11 mouse cellular contexts compared by ENCODE assay signal in the genomic region with DNA sequence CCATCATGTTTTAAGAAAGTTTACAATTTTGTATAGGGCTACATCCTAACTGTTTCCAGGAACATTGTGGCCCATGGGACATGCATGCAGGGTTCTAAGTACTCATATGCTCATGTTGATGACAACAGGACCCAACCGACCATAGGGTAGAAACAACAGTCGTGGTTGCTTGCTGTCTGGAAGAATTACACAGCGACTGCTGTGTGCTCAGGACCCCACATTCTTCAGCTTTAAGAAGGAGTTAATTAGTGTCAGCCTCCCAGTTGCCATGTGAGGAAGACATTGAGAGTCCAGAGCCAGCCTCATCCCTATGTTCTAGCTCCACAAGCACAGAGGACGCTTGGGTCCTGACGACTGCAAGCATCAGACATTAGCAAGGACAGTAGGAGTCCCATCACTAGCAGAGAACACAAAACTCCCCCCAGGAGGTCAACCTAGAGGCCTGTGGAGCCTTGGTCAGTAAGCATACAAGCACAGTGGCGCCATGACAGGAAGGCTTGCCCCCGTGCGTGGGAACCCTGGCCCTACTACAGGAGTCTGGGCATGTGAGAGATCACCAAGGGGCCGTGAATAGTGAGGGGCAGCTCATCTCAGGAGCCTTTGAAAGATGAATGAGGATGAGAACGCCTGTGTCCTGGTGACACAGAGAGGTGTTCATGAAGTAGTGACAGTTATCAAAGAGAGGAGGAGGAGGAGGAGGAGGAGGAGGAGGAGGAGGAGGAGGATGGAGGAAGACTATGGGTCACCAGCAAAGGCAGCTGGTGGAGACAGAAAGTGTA. TPM values are rescaled to one million over a fixed set of nuclear protein-coding genes. Genes with fewer than 3 reads are reported as not detected.
DNase-seq lines count a peak whose midpoint lies in the region; ATAC-seq and TF ChIP-seq lines count a peak whose summit lies in the region.
"Not testable (repeated sequence)": the region's sequence is repeated elsewhere in the genome, so short reads cannot be mapped to it uniquely, and the experiment has no call there.
"Had no signal": no experiment of that assay in that cellular context is flagged by ENCODE, and none has a peak within 500 bp of the region (broad histone marks: within the 10 kb centered on the region; RNA-seq: fewer than 3 reads in every experiment).

No protein-coding gene starts in this region.

- 71% methylated on average over 10 of the region's 10 CpGs for WGBS in embryonic facial prominence, embryonic 10.5 days
- 72% methylated on average over 10 of the region's 10 CpGs for WGBS in forebrain, embryonic 15.5 days
- WGBS in hindbrain, embryonic 10.5 days = 76% methylated on average over 10 of the region's 10 CpGs
- WGBS in kidney, adult 2 months = 76% methylated on average over 10 of the region's 10 CpGs
- WGBS in liver, embryonic 11.5 days = 77% methylated on average over 9 of the region's 10 CpGs
- WGBS in midbrain, embryonic 11.5 days = 78% methylated on average over 9 of the region's 10 CpGs
- WGBS in olfactory bulb, adult 2 months = 66% methylated on average over 10 of the region's 10 CpGs

- H3K9ac ChIP-seq in forebrain, embryonic 15.5 days (replicated peaks) = peak overlapping the region; percentile 62; the same call in 1 of the 2 replicates
- H3K9ac ChIP-seq in liver, embryonic 11.5 days (ENCODE audit: low read depth, low read length); midbrain, embryonic 11.5 days (ENCODE audit: low read length): not testable (repeated sequence)

- H3K4me3 ChIP-seq in bone marrow macrophage, adult 2 months (ENCODE audit: insufficient read depth, low read length) = peak overlapping the region; percentile 59
- H3K4me3 ChIP-seq in embryonic facial prominence, embryonic 10.5 days = peak overlapping the region; percentile 63
- peak overlapping the region; percentile 52 for H3K4me3 ChIP-seq in forebrain, embryonic 15.5 days
- peak overlapping the region; percentile 61 for H3K4me3 ChIP-seq in hindbrain, embryonic 10.5 days
- peak overlapping the region; percentile 71; the same call in 1 of the 2 replicates for H3K4me3 ChIP-seq in kidney, adult 2 months (ENCODE audit: insufficient read depth, low read depth, low read length)
- peak overlapping the region; percentile 64 for H3K4me3 ChIP-seq in liver, embryonic 11.5 days (ENCODE audit: low read depth, low read length)
- peak overlapping the region; percentile 49 for H3K4me3 ChIP-seq in midbrain, embryonic 11.5 days (ENCODE audit: low read depth, low read length)
- peak overlapping the region; percentile 62 for H3K4me3 ChIP-seq in olfactory bulb, adult 2 months (ENCODE audit: insufficient read depth, low read depth, low read length)

- peak overlapping the region; percentile 61 for H3K4me2 ChIP-seq in forebrain, embryonic 15.5 days (replicated peaks)
- H3K4me2 ChIP-seq in liver, embryonic 11.5 days = peak overlapping the region; percentile 89
- peak overlapping the region; percentile 58; the same call in 1 of the 2 replicates for H3K4me2 ChIP-seq in midbrain, embryonic 11.5 days

- not testable (repeated sequence) for TF ChIP-seq POLR2A in bone marrow macrophage, adult 2 months (IDR thresholded peaks at IDR 0.05; ENCODE audit: borderline replicate concordance, low read depth, low read length); kidney, adult 2 months (IDR thresholded peaks at IDR 0.05; ENCODE audit: low read depth, low read length); olfactory bulb, adult 2 months (IDR thresholded peaks at IDR 0.05; ENCODE audit: insufficient read depth, low read depth, low read length)

- H3K27me3 ChIP-seq in embryonic facial prominence, embryonic 10.5 days (replicated peaks; ENCODE audit: low read depth, poor library complexity, severe bottlenecking); forebrain, embryonic 15.5 days; hindbrain, embryonic 10.5 days (ENCODE audit: insufficient read depth, poor library complexity, severe bottlenecking); kidney, adult 2 months (replicated peaks; ENCODE audit: control insufficient read depth, insufficient read depth, low read length); liver, embryonic 11.5 days (replicated peaks; ENCODE audit: control insufficient read depth, insufficient read depth, low read length); midbrain, embryonic 11.5 days (ENCODE audit: control insufficient read depth, insufficient read depth, low read length): not testable (repeated sequence)

- not testable (repeated sequence) for H3K9me3 ChIP-seq in embryonic facial prominence, embryonic 10.5 days; forebrain, embryonic 15.5 days; hindbrain, embryonic 10.5 days; liver, embryonic 11.5 days (ENCODE audit: control insufficient read depth, low read length); midbrain, embryonic 11.5 days (ENCODE audit: control insufficient read depth, low read length)

- not testable (repeated sequence) for ATAC-seq in forebrain, embryonic 15.5 days (replicated peaks); liver, embryonic 11.5 days (replicated peaks; ENCODE audit: low FRiP score); midbrain, embryonic 11.5 days (ENCODE audit: low FRiP score)

- not testable (repeated sequence) for H3K4me1 ChIP-seq in bone marrow macrophage, adult 2 months (ENCODE audit: control insufficient read depth, insufficient read depth, low read length); forebrain, embryonic 15.5 days; kidney, adult 2 months (ENCODE audit: control insufficient read depth, insufficient read depth, low read length); liver, embryonic 11.5 days (replicated peaks; ENCODE audit: control insufficient read depth, insufficient read depth, low read length); midbrain, embryonic 11.5 days (ENCODE audit: control insufficient read depth, insufficient read depth, low read length); olfactory bulb, adult 2 months (ENCODE audit: control insufficient read depth, insufficient read depth, low read length)
- peaks cover 21% of the 10 kb centered on the region for H3K4me1 ChIP-seq in embryonic facial prominence, embryonic 10.5 days
- H3K4me1 ChIP-seq in hindbrain, embryonic 10.5 days (replicated peaks) = peaks cover 18% of the 10 kb centered on the region; the same call in 1 of the 2 replicates

- H3K36me3 ChIP-seq in embryonic facial prominence, embryonic 10.5 days (replicated peaks); forebrain, embryonic 15.5 days; hindbrain, embryonic 10.5 days; kidney, adult 2 months (ENCODE audit: control insufficient read depth, insufficient read depth, low read length); liver, embryonic 11.5 days (ENCODE audit: control insufficient read depth, insufficient read depth, low read length); midbrain, embryonic 11.5 days (ENCODE audit: control insufficient read depth, insufficient read depth, low read length): not testable (repeated sequence)

- TF ChIP-seq CTCF in bone marrow macrophage, adult 2 months (IDR thresholded peaks at IDR 0.05; ENCODE audit: low read depth, low read length); kidney, adult 2 months (conservative IDR thresholded peaks at IDR 0.05; ENCODE audit: insufficient read depth, insufficient read length, low read depth, low read length); olfactory bulb, adult 2 months (IDR thresholded peaks at IDR 0.05; ENCODE audit: insufficient read depth, low read depth, low read length): not testable (repeated sequence)

- DNase-seq in embryonic facial prominence, embryonic 10.5 days (ENCODE audit: low spot score) = peak; percentile 16
- not testable (repeated sequence) for DNase-seq in hindbrain, embryonic 10.5 days (ENCODE audit: low spot score); kidney, adult 2 months; liver, embryonic 11.5 days (ENCODE audit: low spot score)
- peak; percentile 61 for DNase-seq in midbrain, embryonic 11.5 days (ENCODE audit: low spot score, missing footprints)

- not testable (repeated sequence) for H3K27ac ChIP-seq in bone marrow macrophage, adult 2 months (ENCODE audit: insufficient read depth, low read depth, low read length); kidney, adult 2 months (ENCODE audit: insufficient read depth, low read depth, low read length); liver, embryonic 11.5 days (ENCODE audit: low read depth, low read length); midbrain, embryonic 11.5 days (ENCODE audit: low read depth, low read length)
- H3K27ac ChIP-seq in embryonic facial prominence, embryonic 10.5 days (replicated peaks) = peak overlapping the region; percentile 77
- peak overlapping the region; percentile 95 for H3K27ac ChIP-seq in forebrain, embryonic 15.5 days (replicated peaks)
- H3K27ac ChIP-seq in hindbrain, embryonic 10.5 days = peak overlapping the region; percentile 83
- peak overlapping the region; percentile 86 for H3K27ac ChIP-seq in olfactory bulb, adult 2 months (ENCODE audit: insufficient read depth, low read depth, low read length)

RNA-seq across cellular contexts. Expression of gene Klrb1c, which starts 25.9 kb away (rescaled TPM):
- not detected in 2 replicates for polyA plus RNA-seq in bone marrow macrophage, adult 2 months (2012; ENCODE audit: insufficient read depth, insufficient read length, missing spikeins)
- polyA plus RNA-seq in embryonic facial prominence, embryonic 10.5 days (2016; fragmentation: Nextera tagmentation; extraction: Ambion mirVana) = not detected in 2 replicates
- not detected in 2 replicates for polyA plus RNA-seq in forebrain, embryonic 15.5 days (2015; fragmentation: Nextera tagmentation; extraction: Ambion mirVana)
- polyA plus RNA-seq in hindbrain, embryonic 10.5 days (2016; fragmentation: Nextera tagmentation; extraction: Ambion mirVana) = not detected in 2 replicates
- polyA plus RNA-seq in kidney, adult 2 months (2012; rRNA removed) = 0.15 and 0.31 TPM in 2 replicates
- polyA plus RNA-seq in liver, embryonic 11.5 days (2014; fragmentation: Nextera tagmentation; extraction: Ambion mirVana) = not detected in 2 replicates
- polyA plus RNA-seq in midbrain, embryonic 11.5 days (2014; fragmentation: Nextera tagmentation; extraction: Ambion mirVana) = 0.08 TPM in 1 of 2 replicates, not detected in the other
- polyA plus RNA-seq in olfactory bulb, adult 2 months (2012; ENCODE audit: insufficient read depth, insufficient read length, low replicate concordance, missing spikeins) = not detected in 2 replicates
- polyA plus RNA-seq: frontal cortex, adult 2 months had no signal

RNA-seq across cellular contexts. Expression of gene Klrb1, which starts 40.2 kb away (rescaled TPM):
- polyA plus RNA-seq in bone marrow macrophage, adult 2 months (2012; ENCODE audit: insufficient read depth, insufficient read length, missing spikeins) = not detected in 2 replicates
- not detected in 2 replicates for polyA plus RNA-seq in embryonic facial prominence, embryonic 10.5 days (2016; fragmentation: Nextera tagmentation; extraction: Ambion mirVana)
- polyA plus RNA-seq in forebrain, embryonic 15.5 days (2015; fragmentation: Nextera tagmentation; extraction: Ambion mirVana) = 0.26 TPM in 1 of 2 replicates, not detected in the other
- polyA plus RNA-seq in hindbrain, embryonic 10.5 days (2016; fragmentation: Nextera tagmentation; extraction: Ambion mirVana) = not detected in 2 replicates
- not detected in 2 replicates for polyA plus RNA-seq in kidney, adult 2 months (2012; rRNA removed)
- not detected in 2 replicates for polyA plus RNA-seq in liver, embryonic 11.5 days (2014; fragmentation: Nextera tagmentation; extraction: Ambion mirVana)
- not detected in 2 replicates for polyA plus RNA-seq in midbrain, embryonic 11.5 days (2014; fragmentation: Nextera tagmentation; extraction: Ambion mirVana)
- polyA plus RNA-seq in olfactory bulb, adult 2 months (2012; ENCODE audit: insufficient read depth, insufficient read length, low replicate concordance, missing spikeins) = not detected in 2 replicates
- polyA plus RNA-seq: CD4-positive, CD25-positive, alpha-beta regulatory T cell, adult 4 months; frontal cortex, adult 2 months; inflammation-experienced regulatory T-cells, adult 6 months had no signal
